Mouse (Mus musculus) limb, embryonic 14.5 days (tissue): Measurements from ENCODE around the gene Myo9a. TPM values are rescaled to one million over a fixed set of nuclear protein-coding genes. Genes with fewer than 3 reads are reported as not detected.
"Not testable (repeated sequence)": the region's sequence is repeated elsewhere in the genome, so short reads cannot be mapped to it uniquely, and the experiment has no call there.

ENCODE experiments used
- ATAC-seq: fragments of 200-750 bp; cut with Nextera tagmentation; 2 replicates; pipeline ENCODE4 v1.8.0; 2017; ENCODE audit warnings: low read depth, moderate number of reproducible peaks, moderate TSS enrichment; ENCODE audit not compliant: low FRiP score
- DNase-seq: peaks from one replicate; pipeline ENCODE4 v3.0.0-alpha.2; 2015; ENCODE audit warnings: low spot score
- H3K27ac ChIP-seq: fragments of 300-500 bp; sonication (generic); replicated peaks from 2 replicates; pipeline ENCODE4 v1.5.1; 2014; ENCODE audit warnings: low read depth, mild to moderate bottlenecking, low read length, moderate library complexity, mixed read lengths
- H3K27me3 ChIP-seq: fragments of 300-500 bp; sonication (generic); 2 replicates; pipeline ENCODE4 v1.6.1; 2014; ENCODE audit warnings: low read length, mixed read lengths; ENCODE audit not compliant: control insufficient read depth, insufficient read depth
- H3K36me3 ChIP-seq: fragments of 300-500 bp; sonication (generic); 2 replicates; pipeline ENCODE4 v1.6.1; 2014; ENCODE audit warnings: mild to moderate bottlenecking, low read length, moderate library complexity, mixed read lengths; ENCODE audit not compliant: control insufficient read depth, insufficient read depth
- H3K4me1 ChIP-seq: fragments of 300-500 bp; sonication (generic); 2 replicates; pipeline ENCODE4 v1.6.1; 2014; ENCODE audit warnings: antibody characterized with exemption, low read length, mixed read lengths; ENCODE audit not compliant: control insufficient read depth, insufficient read depth
- H3K4me2 ChIP-seq: fragments of 300-500 bp; sonication (generic); replicated peaks from 2 replicates; pipeline ENCODE4 v1.6.1; 2014; ENCODE audit warnings: low read depth, mild to moderate bottlenecking, low read length, moderate library complexity; ENCODE audit not compliant: severe bottlenecking
- H3K4me3 ChIP-seq: fragments of 300-500 bp; sonication (generic); replicated peaks from 2 replicates; pipeline ENCODE4 v1.5.1; 2014; ENCODE audit warnings: low read length
- H3K9ac ChIP-seq: fragments of 300-500 bp; sonication (generic); 2 replicates; pipeline ENCODE4 v1.6.1; 2014; ENCODE audit warnings: mild to moderate bottlenecking, low read depth, low read length, moderate library complexity; ENCODE audit not compliant: severe bottlenecking
- H3K9me3 ChIP-seq: fragments of 300-500 bp; sonication (generic); 2 replicates; pipeline ENCODE4 v1.6.1; 2016; ENCODE audit warnings: low read length; ENCODE audit not compliant: control insufficient read depth
- POLR2A ChIP-seq: fragments of 200-500 bp; IDR thresholded peaks from 2 replicates; pipeline ENCODE4 v1.8.0; 2012; ENCODE audit warnings: inconsistent platforms, mild to moderate bottlenecking, moderate library complexity, borderline replicate concordance; ENCODE audit not compliant: insufficient read depth, insufficient read length; ENCODE audit errors: extremely low read depth
- WGBS: fragments of 180-500 bp; shearing (Covaris S2); extraction: QIAGEN DNeasy Blood & Tissue Kit; methylation state at CpG from one replicate; pipeline ENCODE4 v1.1.7; 2014; 5-methylcytosine and 5-hydroxymethylcytosine counted together
- polyA plus RNA-seq, 2 experiments: library from polyadenylated mRNA; depleted of rRNA in 1 of 2; stranded (reverse) in 1 of 2; unstranded in 1 of 2; fragments of >200 nt; fragmentation: Nextera tagmentation in 1 of 2; extraction: Ambion mirVana in 1 of 2; gene quantifications; 2 replicates each; pipeline versions ENCODE4 v1.2.1 to v1.2.3; 2012 to 2014

Myo9a gene
- polyA plus RNA-seq, 2 experiments, result 13.9 to 19.2 TPM

DNA sequence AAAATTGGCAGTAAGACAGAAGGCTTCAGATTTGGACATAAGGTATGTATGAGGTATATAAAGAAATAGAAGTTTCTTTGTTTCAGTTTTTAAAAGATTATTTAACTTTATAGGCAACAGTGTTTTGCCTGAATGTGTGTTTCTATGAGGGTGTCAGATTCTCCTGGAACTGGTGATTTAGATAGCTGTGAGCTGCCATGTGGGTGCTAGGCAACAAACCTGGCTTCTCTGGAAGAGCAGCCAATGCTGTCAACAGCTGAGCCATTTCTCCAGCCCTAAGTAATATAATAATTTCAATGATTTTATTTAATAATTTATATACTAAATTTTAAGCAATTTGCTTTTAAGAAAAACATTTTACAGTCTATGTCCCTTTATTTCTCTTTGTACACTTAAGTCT is 133.9 kb downstream of the Myo9a start:
- Histone ChIP-seq H3K27ac (no peak overlapping the region), H3K4me2 (no peak overlapping the region), H3K9ac (no peak overlapping the region), H3K9me3 (no peaks in the 10 kb centered on the region), H3K4me3 (no peak overlapping the region), H3K27me3 (no peaks in the 10 kb centered on the region), H3K36me3 (peaks cover 19% of the 10 kb centered on the region), H3K4me1 (no peaks in the 10 kb centered on the region)
- DNase-seq (no peak), ATAC-seq (no peak)
- no peak for TF ChIP-seq POLR2A

DNA sequence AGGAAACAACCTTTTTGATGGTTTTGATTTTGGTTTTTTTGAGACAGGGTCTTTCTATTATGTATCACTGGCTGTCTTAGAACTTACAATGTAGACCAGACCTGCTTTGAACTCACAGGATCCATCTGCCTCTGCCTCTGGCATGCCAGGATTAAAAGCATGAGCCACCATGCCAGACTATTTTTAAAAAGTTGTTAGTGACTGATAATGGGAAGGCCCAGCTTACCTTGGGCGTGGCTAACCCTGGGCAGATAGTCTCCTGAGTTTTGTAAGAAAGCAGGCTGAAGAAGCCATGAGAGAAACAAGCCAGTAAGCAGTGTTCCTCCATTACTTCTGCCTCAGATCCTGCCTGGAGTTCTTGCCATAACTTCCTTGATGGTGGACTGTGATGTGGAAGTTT is 152.7 kb downstream of the Myo9a start:
- H3K36me3 ChIP-seq, result peaks cover 27% of the 10 kb centered on the region
- no peak overlapping the region for H3K27ac ChIP-seq
- no peaks in the 10 kb centered on the region for H3K4me1 ChIP-seq
- no peak overlapping the region for H3K4me3 ChIP-seq
- H3K9ac ChIP-seq, result no peak overlapping the region
- H3K4me2 ChIP-seq, result no peak overlapping the region
- no peaks in the 10 kb centered on the region for H3K27me3 ChIP-seq
- WGBS, result 94% methylated on average over 1 of the region's 1 CpGs
- no peaks in the 10 kb centered on the region for H3K9me3 ChIP-seq
- no peak for DNase-seq
- no peak for ATAC-seq
- TF ChIP-seq POLR2A, result no peak

- WGBS, result 94% methylated on average over 1 of the region's 1 CpGs
- ATAC-seq (no peak), DNase-seq (no peak)
- Histone ChIP-seq H3K4me2 (no peak overlapping the region), H3K27ac (no peak overlapping the region), H3K27me3 (no peaks in the 10 kb centered on the region), H3K36me3 (peaks cover 36% of the 10 kb centered on the region), H3K9me3 (no peaks in the 10 kb centered on the region), H3K4me3 (no peak overlapping the region), H3K9ac (no peak overlapping the region), H3K4me1 (no peaks in the 10 kb centered on the region)
- TF ChIP-seq POLR2A, result no peak
These were observed 164.1 kb downstream of the Myo9a start for GRCm38 (mm10) chr9:59914761-59915160.

GRCm38 (mm10) chr9:59930248-59930647 is 179.6 kb downstream of the Myo9a start:
- WGBS, result 78% methylated on average over 3 of the region's 3 CpGs
- ATAC-seq (no peak), DNase-seq (no peak)
- Histone ChIP-seq H3K4me1 (no peaks in the 10 kb centered on the region), H3K4me2 (no peak overlapping the region), H3K27ac (no peak overlapping the region), H3K9me3 (no peaks in the 10 kb centered on the region), H3K27me3 (no peaks in the 10 kb centered on the region), H3K9ac (no peak overlapping the region), H3K4me3 (no peak overlapping the region), H3K36me3 (peaks cover 10% of the 10 kb centered on the region)
- no peak for TF ChIP-seq POLR2A

DNA sequence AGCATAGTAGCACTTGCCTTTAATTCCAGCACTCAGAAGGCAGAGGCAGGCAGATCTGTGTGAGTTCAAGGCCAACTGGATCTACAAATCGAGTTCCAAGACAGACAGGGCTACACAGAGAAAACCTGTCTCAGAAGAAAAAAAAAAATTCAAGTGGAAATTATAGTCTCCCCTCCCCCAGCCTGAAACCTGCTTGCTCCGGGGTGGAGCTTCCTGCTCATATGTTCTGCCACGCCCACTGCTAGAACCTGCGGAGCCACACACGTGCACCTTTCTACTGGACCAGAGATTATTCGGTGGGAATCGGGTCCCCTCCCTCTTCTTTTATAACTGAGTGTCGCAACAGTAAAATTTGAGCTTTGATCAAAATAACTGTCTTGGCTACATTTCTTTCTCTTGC is 185.2 kb downstream of the Myo9a start:
- not testable (repeated sequence) for DNase-seq, H3K27me3 ChIP-seq, H3K9ac ChIP-seq, ATAC-seq, H3K36me3 ChIP-seq, H3K9me3 ChIP-seq, H3K4me2 ChIP-seq, H3K27ac ChIP-seq, H3K4me3 ChIP-seq, H3K4me1 ChIP-seq
- 77% methylated on average over 8 of the region's 8 CpGs for WGBS

- H3K9ac ChIP-seq, result no peak overlapping the region
- no peaks in the 10 kb centered on the region for H3K27me3 ChIP-seq
- 38% methylated on average over 8 of the region's 8 CpGs for WGBS
- TF ChIP-seq POLR2A, result no peak
- ATAC-seq (no peak), DNase-seq (no peak)
- no peak overlapping the region for H3K4me3 ChIP-seq
- no peaks in the 10 kb centered on the region for H3K36me3 ChIP-seq
- H3K27ac ChIP-seq, result no peak overlapping the region
- H3K9me3 ChIP-seq, result no peaks in the 10 kb centered on the region
- H3K4me1 ChIP-seq, result peaks cover 5% of the 10 kb centered on the region; the same call in 1 of the 2 replicates
- no peak overlapping the region for H3K4me2 ChIP-seq
These were observed 187.8 kb downstream of the Myo9a start for GRCm38 (mm10) chr9:59938529-59938928.
